Mouse (Mus musculus) liver, adult 2 months (tissue): ENCODE data around the gene Mettl2.

Experiments used
- CTCF ChIP-seq: fragments of 200-500 bp; IDR thresholded peaks from 2 replicates; pipeline ENCODE4 v1.5.1; 2011; ENCODE audit warnings: low read depth, low read length, control low read depth
- POLR2A ChIP-seq: fragments of 200-500 bp; IDR thresholded peaks from 2 replicates; pipeline ENCODE4 v1.6.1; 2011; ENCODE audit warnings: low read length, control low read depth; ENCODE audit not compliant: insufficient read depth; ENCODE audit errors: extremely low read depth

- TF ChIP-seq CTCF (no peak), POLR2A (no peak)
Observed at GRCm38 (mm10) chr11:105126520-105127029, 350 bp downstream of the Mettl2 start.
